Comparison of ENCODE assay signal across 20 mouse cellular contexts in genomic region chr6:41538296-41538695, GRCm38 (mm10). TPM values are rescaled to one million over a fixed set of nuclear protein-coding genes. Genes with fewer than 3 reads are reported as not detected.
"Had no signal": no experiment of that assay in that cellular context is flagged by ENCODE, and none has a peak within 500 bp of the region (broad histone marks: within the 10 kb centered on the region; RNA-seq: fewer than 3 reads in every experiment).

No protein-coding gene starts in this region.

RNA-seq across cellular contexts. Expression of gene Prss2, which starts 16.7 kb away (rescaled TPM):
- polyA plus RNA-seq: heart, embryonic 10.5 days; heart, embryonic 11.5 days; heart, embryonic 12.5 days; heart, embryonic 13.5 days; heart, embryonic 14.5 days; heart, embryonic 15.5 days; heart, postnatal 0 days; hindbrain, embryonic 10.5 days; hindbrain, embryonic 11.5 days; hindbrain, embryonic 12.5 days; hindbrain, embryonic 13.5 days; hindbrain, embryonic 14.5 days; hindbrain, embryonic 15.5 days; hindbrain, embryonic 16.5 days; hindbrain, postnatal 0 days; kidney, adult 2 months; kidney, embryonic 14.5 days; kidney, embryonic 15.5 days; kidney, embryonic 16.5 days; kidney, postnatal 0 days had no signal
